Mouse (Mus musculus) ES-Bruce4 (cell line): Measurements from ENCODE around the gene Krt86.

Source experiments
- CTCF ChIP-seq: IDR thresholded peaks from one replicate; pipeline ENCODE4 v1.8.1; 2011; ENCODE audit warnings: low read depth, low read length
- POLR2A ChIP-seq: IDR thresholded peaks from one replicate; pipeline ENCODE4 v1.8.1; 2011; ENCODE audit warnings: low read length; ENCODE audit not compliant: insufficient read depth

- TF ChIP-seq POLR2A (no peak), CTCF (no peak)
These were observed 18.5 kb upstream of the Krt86 start for GRCm38 (mm10) chr15:101454774-101455173.
